Mouse (Mus musculus): ENCODE measurements at regions not wholly inside any gene's neighbourhood (a gene's known extent, or its start where the extent isn't known, plus 50 kb on each side); places are given as distances from the start of the nearest gene placed in this dataset.

- H3K4me3 ChIP-seq, result no peak overlapping the region
- H3K4me2 ChIP-seq, result no peak overlapping the region
- no peaks in the 10 kb centered on the region for H3K4me1 ChIP-seq (replicated peaks)
- H3K27me3 ChIP-seq, result no peaks in the 10 kb centered on the region
- H3K27ac ChIP-seq (replicated peaks), result no peak overlapping the region
- no peaks in the 10 kb centered on the region for H3K36me3 ChIP-seq
- 84% methylated on average over 5 of the region's 5 CpGs for WGBS
- no peak overlapping the region for H3K9ac ChIP-seq
- H3K9me3 ChIP-seq, result no peaks in the 10 kb centered on the region
- peak; percentile 72 for ATAC-seq (ENCODE audit: low read depth)
Measured at GRCm38 (mm10) chr1:66099562-66100444, 75.3 kb upstream of the Map2 start.

- 38% methylated on average over 2 of the region's 2 CpGs for WGBS
- H3K9me3 ChIP-seq, result no peaks in the 10 kb centered on the region
- H3K27ac ChIP-seq (replicated peaks), result no peak overlapping the region
- H3K9ac ChIP-seq, result no peak overlapping the region
- H3K4me1 ChIP-seq (replicated peaks), result no peaks in the 10 kb centered on the region
- no peak overlapping the region for H3K4me2 ChIP-seq
- H3K36me3 ChIP-seq, result no peaks in the 10 kb centered on the region
- ATAC-seq (ENCODE audit: low read depth), result no peak
- H3K4me3 ChIP-seq, result no peak overlapping the region
- no peaks in the 10 kb centered on the region for H3K27me3 ChIP-seq
Measured at GRCm38 (mm10) chr1:66101419-66101818, 73.7 kb upstream of the Map2 start.

- WGBS, result 50% methylated on average over 1 of the region's 1 CpGs
- Histone ChIP-seq H3K9ac (no peak overlapping the region), H3K4me2 (no peak overlapping the region), H3K4me3 (no peak overlapping the region), H3K36me3 (no peaks in the 10 kb centered on the region), H3K4me1 (replicated peaks) (no peaks in the 10 kb centered on the region), H3K27me3 (no peaks in the 10 kb centered on the region), H3K9me3 (no peaks in the 10 kb centered on the region), H3K27ac (replicated peaks) (no peak overlapping the region)
- ATAC-seq (ENCODE audit: low read depth), result no peak
Measured at GRCm38 (mm10) chr1:66104493-66104892, 70.6 kb upstream of the Map2 start.

GRCm38 (mm10) chr1:66105206-66105605 lies 69.9 kb upstream of the Map2 start:
- no peaks in the 10 kb centered on the region for H3K36me3 ChIP-seq
- H3K4me1 ChIP-seq (replicated peaks), result no peaks in the 10 kb centered on the region
- no peak overlapping the region for H3K4me2 ChIP-seq
- 73% methylated on average over 5 of the region's 5 CpGs for WGBS
- H3K9me3 ChIP-seq, result no peaks in the 10 kb centered on the region
- H3K27me3 ChIP-seq, result no peaks in the 10 kb centered on the region
- H3K9ac ChIP-seq, result no peak overlapping the region
- H3K27ac ChIP-seq (replicated peaks), result no peak overlapping the region
- ATAC-seq (ENCODE audit: low read depth), result peak; percentile 47; the same call in 1 of the 2 replicates
- no peak overlapping the region for H3K4me3 ChIP-seq

GRCm38 (mm10) chr1:66108051-66108450 lies 67.0 kb upstream of the Map2 start:
- Histone ChIP-seq H3K4me3 (no peak overlapping the region), H3K9ac (no peak overlapping the region), H3K4me1 (replicated peaks) (no peaks in the 10 kb centered on the region), H3K9me3 (no peaks in the 10 kb centered on the region), H3K36me3 (no peaks in the 10 kb centered on the region), H3K27ac (replicated peaks) (no peak overlapping the region), H3K27me3 (no peaks in the 10 kb centered on the region), H3K4me2 (no peak overlapping the region)
- no peak for ATAC-seq (ENCODE audit: low read depth)
- WGBS, result 85% methylated on average over 3 of the region's 3 CpGs

- Histone ChIP-seq H3K4me3 (no peak overlapping the region), H3K9me3 (peaks cover 4% of the 10 kb centered on the region; the same call in 1 of the 2 replicates), H3K36me3 (no peaks in the 10 kb centered on the region), H3K4me1 (replicated peaks) (no peaks in the 10 kb centered on the region), H3K4me2 (no peak overlapping the region), H3K9ac (no peak overlapping the region), H3K27ac (replicated peaks) (no peak overlapping the region), H3K27me3 (no peaks in the 10 kb centered on the region)
- WGBS, result 70% methylated on average over 1 of the region's 1 CpGs
- no peak for ATAC-seq (ENCODE audit: low read depth)
Measured at GRCm38 (mm10) chr1:66113916-66114315, 61.2 kb upstream of the Map2 start.

GRCm38 (mm10) chr1:66115330-66115729 lies 59.7 kb upstream of the Map2 start:
- no peak overlapping the region for H3K27ac ChIP-seq (replicated peaks)
- WGBS, result 24% methylated on average over 3 of the region's 3 CpGs
- ATAC-seq (ENCODE audit: low read depth), result no peak
- no peaks in the 10 kb centered on the region for H3K36me3 ChIP-seq
- no peak overlapping the region for H3K4me3 ChIP-seq
- H3K4me1 ChIP-seq (replicated peaks), result no peaks in the 10 kb centered on the region
- H3K9ac ChIP-seq, result no peak overlapping the region
- no peaks in the 10 kb centered on the region for H3K27me3 ChIP-seq
- H3K9me3 ChIP-seq, result peaks cover 4% of the 10 kb centered on the region; the same call in 1 of the 2 replicates
- H3K4me2 ChIP-seq, result no peak overlapping the region
